Mouse (Mus musculus) midbrain, postnatal 0 days (tissue): Measurements from ENCODE around the gene Tiam1. TPM values are rescaled to one million over a fixed set of nuclear protein-coding genes. Genes with fewer than 3 reads are reported as not detected.

ENCODE experiments used
- ATAC-seq: fragments of 200-750 bp; cut with Nextera tagmentation; 2 replicates; pipeline ENCODE4 v1.8.0; 2017; ENCODE audit warnings: moderate number of reproducible peaks, mild to moderate bottlenecking, moderate TSS enrichment, moderate library complexity; ENCODE audit not compliant: low FRiP score
- DNase-seq: peaks from one replicate; pipeline ENCODE4 v3.0.0-alpha.2; 2015; ENCODE audit warnings: low spot score
- H3K27ac ChIP-seq: fragments of 300-500 bp; sonication (generic); 2 replicates; pipeline ENCODE4 v1.5.1; 2014; ENCODE audit warnings: low read depth, mild to moderate bottlenecking, low read length, mixed read lengths
- H3K27me3 ChIP-seq: fragments of 300-500 bp; sonication (generic); 2 replicates; pipeline ENCODE4 v1.6.1; 2014; ENCODE audit warnings: low read length, control low read depth, mixed read lengths; ENCODE audit not compliant: insufficient read depth
- H3K36me3 ChIP-seq: fragments of 300-500 bp; sonication (generic); 2 replicates; pipeline ENCODE4 v1.6.1; 2014; ENCODE audit warnings: low read length, control low read depth, mixed read lengths; ENCODE audit not compliant: insufficient read depth
- H3K4me1 ChIP-seq: fragments of 300-500 bp; sonication (generic); 2 replicates; pipeline ENCODE4 v1.6.1; 2014; ENCODE audit warnings: mild to moderate bottlenecking, control low read depth, antibody characterized with exemption, low read length, mixed read lengths; ENCODE audit not compliant: insufficient read depth
- H3K4me2 ChIP-seq: fragments of 300-500 bp; sonication (generic); 2 replicates; pipeline ENCODE4 v1.6.1; 2014; ENCODE audit warnings: low read depth, mild to moderate bottlenecking, low read length, mixed read lengths; ENCODE audit not compliant: poor library complexity, severe bottlenecking
- H3K4me3 ChIP-seq: fragments of 300-500 bp; sonication (generic); 2 replicates; pipeline ENCODE4 v1.5.1; 2014; ENCODE audit warnings: low read depth, mild to moderate bottlenecking, low read length, moderate library complexity
- H3K9ac ChIP-seq: fragments of 300-500 bp; sonication (generic); replicated peaks from 2 replicates; pipeline ENCODE4 v1.6.1; 2014; ENCODE audit warnings: mild to moderate bottlenecking, low read length, moderate library complexity, mixed read lengths; ENCODE audit not compliant: poor library complexity, severe bottlenecking
- H3K9me3 ChIP-seq: fragments of 300-500 bp; sonication (generic); 2 replicates; pipeline ENCODE4 v1.6.1; 2016; ENCODE audit warnings: low read length, control low read depth
- CTCF ChIP-seq: IDR thresholded peaks from 2 replicates; pipeline ENCODE4 v1.5.1; 2016; ENCODE audit warnings: antibody characterized with exemption, mild to moderate bottlenecking
- WGBS: fragments of 180-500 bp; shearing (Covaris S2); extraction: QIAGEN DNeasy Blood & Tissue Kit; methylation state at CpG from one replicate; pipeline ENCODE4 v1.1.7; 2014; 5-methylcytosine and 5-hydroxymethylcytosine counted together
- polyA plus RNA-seq: library from polyadenylated mRNA; unstranded; fragments of >200 nt; fragmentation: Nextera tagmentation; extraction: Ambion mirVana; gene quantifications from 2 replicates; pipeline ENCODE4 v1.2.1, GENCODE M21; 2015
- total RNA-seq: library from RNA; depleted of rRNA; stranded (reverse); fragments of >200 nt; gene quantifications from 2 replicates; pipeline ENCODE4 v1.2.3, GENCODE M21; 2014

Gene Tiam1
- total and polyA plus RNA-seq, 2 experiments from 2014 or later, result 17.6 to 26.9 TPM

DNA sequence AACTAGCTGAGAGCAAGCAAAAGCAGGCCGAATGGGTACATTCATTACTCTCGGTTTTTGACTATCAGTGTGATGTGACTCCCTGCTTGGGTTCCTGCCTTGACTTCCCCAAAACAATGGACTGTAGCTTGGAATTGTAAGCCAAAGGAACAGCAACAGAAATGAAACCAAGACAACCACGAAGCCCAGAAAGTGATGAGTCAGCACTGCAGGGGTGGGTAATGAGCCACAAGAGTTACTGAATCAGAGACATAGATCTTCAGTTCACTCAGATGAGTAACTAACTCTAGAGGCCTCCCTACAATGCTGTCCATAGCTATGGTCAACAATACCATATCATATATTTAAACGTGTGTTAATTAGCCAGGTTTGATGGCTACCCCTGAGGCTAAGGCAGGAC, 259.7 kb downstream of the Tiam1 start:
- WGBS, result 96% methylated on average over 4 of the region's 4 CpGs
- TF ChIP-seq CTCF, result no peak
- Histone ChIP-seq H3K27me3 (no peaks in the 10 kb centered on the region), H3K36me3 (no peaks in the 10 kb centered on the region), H3K27ac (no peak overlapping the region), H3K4me1 (no peaks in the 10 kb centered on the region), H3K4me3 (no peak overlapping the region), H3K4me2 (no peak overlapping the region), H3K9me3 (no peaks in the 10 kb centered on the region), H3K9ac (no peak overlapping the region)
- DNase-seq (no peak), ATAC-seq (no peak)

DNA sequence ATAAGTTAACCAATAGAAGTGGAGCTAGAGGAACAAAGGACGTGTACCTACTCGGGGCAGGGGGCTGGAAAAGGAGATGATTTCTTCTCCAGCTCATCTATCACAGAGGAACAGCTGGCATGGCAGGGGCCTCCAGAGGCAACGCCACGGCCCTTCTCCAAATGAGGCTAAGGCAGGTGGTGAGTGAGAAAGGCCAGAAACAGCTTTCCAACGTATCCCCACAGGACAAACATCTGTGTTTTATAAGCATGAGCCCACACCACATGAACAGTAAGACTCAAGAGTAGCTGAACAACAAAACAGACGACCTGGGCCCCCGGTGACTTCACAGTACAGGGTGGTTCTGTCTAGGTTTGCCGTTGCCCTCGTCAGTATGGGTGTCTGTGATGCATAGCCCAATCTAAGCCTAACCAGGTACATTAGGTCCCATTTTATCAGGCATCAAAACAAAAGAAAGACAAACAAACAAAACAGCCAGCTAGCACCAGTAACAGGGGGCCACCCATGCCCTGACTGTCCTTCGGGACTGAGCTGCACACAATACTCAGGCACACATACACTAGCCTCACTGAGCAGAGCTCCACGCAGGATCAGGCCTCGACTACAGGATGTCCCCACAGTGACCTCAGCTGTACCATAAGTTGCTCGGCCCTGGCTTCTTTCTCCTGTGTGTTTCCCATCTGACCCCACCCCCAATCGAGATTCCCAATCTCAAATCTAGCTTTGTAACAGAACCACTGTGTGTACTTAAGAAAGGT, 260.9 kb downstream of the Tiam1 start:
- WGBS, result 88% methylated on average over 14 of the region's 14 CpGs
- Histone ChIP-seq H3K27me3 (no peaks in the 10 kb centered on the region), H3K27ac (no peak overlapping the region), H3K9ac (no peak overlapping the region), H3K4me3 (no peak overlapping the region), H3K36me3 (no peaks in the 10 kb centered on the region), H3K4me1 (no peaks in the 10 kb centered on the region), H3K9me3 (no peaks in the 10 kb centered on the region), H3K4me2 (no peak overlapping the region)
- TF ChIP-seq CTCF, result no peak
- ATAC-seq (no peak), DNase-seq (no peak)

DNA sequence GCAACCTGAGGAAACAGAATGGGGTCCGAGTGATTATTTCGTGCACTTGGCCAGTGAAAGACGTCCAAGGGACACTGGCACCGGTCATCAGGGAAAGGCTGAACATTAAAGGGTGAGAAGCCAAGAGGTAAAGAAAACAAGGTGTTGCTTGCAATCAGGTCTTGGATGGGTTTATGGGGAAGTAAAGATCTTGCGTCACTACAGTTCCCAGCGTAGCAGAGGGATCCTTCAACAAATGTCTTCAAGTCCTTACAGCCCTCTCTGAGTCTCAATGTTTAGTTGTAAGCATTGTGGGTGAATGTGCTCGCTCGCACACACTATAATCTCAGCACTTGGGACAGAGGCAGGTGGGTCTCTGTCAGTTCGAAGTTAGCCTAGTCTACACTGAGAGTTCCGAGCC, 266.4 kb downstream of the Tiam1 start:
- Histone ChIP-seq H3K9me3 (no peaks in the 10 kb centered on the region), H3K4me3 (no peak overlapping the region), H3K4me1 (no peaks in the 10 kb centered on the region), H3K9ac (no peak overlapping the region), H3K27me3 (no peaks in the 10 kb centered on the region), H3K36me3 (no peaks in the 10 kb centered on the region), H3K27ac (no peak overlapping the region), H3K4me2 (no peak overlapping the region)
- 96% methylated on average over 10 of the region's 10 CpGs for WGBS
- TF ChIP-seq CTCF, result no peak
- no peak for DNase-seq
- ATAC-seq, result no peak

DNA sequence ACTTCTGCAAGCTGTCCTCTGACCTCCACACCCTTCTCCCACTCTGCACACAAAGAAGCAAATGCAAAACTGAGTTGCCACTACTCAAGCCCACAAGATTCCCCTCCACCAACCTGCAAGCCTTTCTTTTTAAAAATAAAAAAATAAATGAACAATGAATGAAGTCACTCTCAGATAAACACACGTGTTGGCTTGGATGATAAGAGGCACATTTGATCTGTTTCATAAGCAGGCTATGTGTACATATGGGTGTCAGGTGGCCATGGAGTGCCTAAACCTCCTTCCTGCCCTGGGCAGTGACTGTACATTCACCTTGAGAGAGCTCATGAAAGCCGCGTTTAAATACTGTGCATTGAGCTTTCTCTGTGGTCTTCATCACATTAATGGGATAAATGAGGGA, 267.5 kb downstream of the Tiam1 start:
- no peak for ATAC-seq
- Histone ChIP-seq H3K36me3 (no peaks in the 10 kb centered on the region), H3K4me2 (no peak overlapping the region), H3K9me3 (no peaks in the 10 kb centered on the region), H3K9ac (no peak overlapping the region), H3K27me3 (no peaks in the 10 kb centered on the region), H3K4me3 (no peak overlapping the region), H3K4me1 (no peaks in the 10 kb centered on the region), H3K27ac (no peak overlapping the region)
- DNase-seq, result no peak
- WGBS, result 97% methylated on average over 3 of the region's 3 CpGs
- TF ChIP-seq CTCF, result no peak

DNA sequence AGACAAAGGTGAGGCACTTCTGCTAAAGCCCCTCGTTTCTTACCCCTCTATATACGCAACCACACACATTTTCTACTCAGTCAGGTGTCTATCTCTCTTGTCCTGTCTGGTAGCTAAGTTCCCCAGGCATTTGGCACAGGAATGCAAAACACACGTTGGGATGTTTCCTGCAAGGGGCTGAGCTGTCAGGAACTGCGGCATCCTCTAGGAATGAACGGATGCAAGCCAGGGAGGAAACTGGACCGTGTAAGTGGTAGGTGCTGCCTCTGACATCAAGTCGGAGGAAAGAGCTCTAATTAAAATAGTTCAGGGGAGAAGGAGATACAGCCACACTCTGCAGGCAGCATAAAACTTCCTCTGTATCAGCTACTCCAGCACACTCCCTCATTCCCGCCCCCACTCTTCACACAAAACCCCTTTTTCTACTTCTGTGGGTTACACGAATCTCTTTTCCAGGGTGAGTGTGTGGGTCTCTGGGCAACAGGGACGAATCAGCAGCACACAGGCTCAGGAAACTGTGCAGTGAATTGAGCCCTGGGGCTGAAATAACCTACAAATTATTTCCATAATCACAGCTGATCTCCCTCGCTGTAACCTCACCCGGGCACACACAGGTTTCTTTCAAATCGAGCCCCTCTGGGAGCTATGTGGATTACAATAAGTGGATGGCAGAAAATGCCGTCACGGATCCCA, 269.4 kb downstream of the Tiam1 start:
- no peaks in the 10 kb centered on the region for H3K4me1 ChIP-seq
- no peak for ATAC-seq

More for the DNA sequence above, 269.4 kb downstream of the Tiam1 start:
- no peaks in the 10 kb centered on the region for H3K36me3 ChIP-seq
- no peak for TF ChIP-seq CTCF
- no peaks in the 10 kb centered on the region for H3K9me3 ChIP-seq
- 25% methylated on average over 15 of the region's 15 CpGs for WGBS
- no peak for DNase-seq
- no peaks in the 10 kb centered on the region for H3K27me3 ChIP-seq
- H3K4me2 ChIP-seq, result no peak overlapping the region
- no peak overlapping the region for H3K27ac ChIP-seq
- no peak overlapping the region for H3K9ac ChIP-seq
- H3K4me3 ChIP-seq, result no peak overlapping the region
